Mouse (Mus musculus) limb, embryonic 12.5 days (tissue): ENCODE data around the gene Tmed6. TPM values are rescaled to one million over a fixed set of nuclear protein-coding genes. Genes with fewer than 3 reads are reported as not detected.
A peak's percentile ranks its signal among the peaks of the same experiment; 100 is the strongest.
"Not testable (repeated sequence)": the region's sequence is repeated elsewhere in the genome, so short reads cannot be mapped to it uniquely, and the experiment has no call there.

Experiments
- ATAC-seq: fragments of 200-750 bp; cut with Nextera tagmentation; 2 replicates; pipeline ENCODE4 v1.8.0; 2017; ENCODE audit warnings: low read depth, moderate TSS enrichment; ENCODE audit not compliant: insufficient number of reproducible peaks, insufficient read depth, low FRiP score, low TSS enrichment
- H3K27ac ChIP-seq: fragments of 300-500 bp; sonication (generic); 2 replicates; pipeline ENCODE4 v1.5.1; 2016; ENCODE audit warnings: mild to moderate bottlenecking, moderate library complexity
- H3K27me3 ChIP-seq: fragments of 300-500 bp; sonication (generic); 2 replicates; pipeline ENCODE4 v1.6.1; 2016; ENCODE audit warnings: mild to moderate bottlenecking, moderate library complexity
- H3K36me3 ChIP-seq: fragments of 300-500 bp; sonication (generic); 2 replicates; pipeline ENCODE4 v1.6.1; 2016; ENCODE audit warnings: mild to moderate bottlenecking, moderate library complexity
- H3K4me1 ChIP-seq: fragments of 300-500 bp; sonication (generic); replicated peaks from 2 replicates; pipeline ENCODE4 v1.6.1; 2016
- H3K4me2 ChIP-seq: fragments of 300-500 bp; sonication (generic); 2 replicates; pipeline ENCODE4 v1.6.1; 2016; ENCODE audit warnings: mild to moderate bottlenecking, moderate library complexity
- H3K4me3 ChIP-seq: fragments of 300-500 bp; sonication (generic); replicated peaks from 2 replicates; pipeline ENCODE4 v1.5.1; 2016; ENCODE audit warnings: mild to moderate bottlenecking
- H3K9ac ChIP-seq: fragments of 300-500 bp; sonication (generic); replicated peaks from 2 replicates; pipeline ENCODE4 v1.6.1; 2016; ENCODE audit warnings: mild to moderate bottlenecking, moderate library complexity
- H3K9me3 ChIP-seq: fragments of 300-500 bp; sonication (generic); 2 replicates; pipeline ENCODE4 v1.6.1; 2016; ENCODE audit warnings: mild to moderate bottlenecking, moderate library complexity
- WGBS: fragments of 180-500 bp; shearing (Covaris S2); methylation state at CpG from one replicate; pipeline ENCODE4 v1.1.7; 2016; 5-methylcytosine and 5-hydroxymethylcytosine counted together
- polyA plus RNA-seq: library from polyadenylated mRNA; unstranded; fragments of >200 nt; fragmentation: Nextera tagmentation; extraction: Ambion mirVana; gene quantifications from 2 replicates; pipeline ENCODE4 v1.2.1, GENCODE M21; 2016

Gene Tmed6
- polyA plus RNA-seq, result not detected in 2 replicates

DNA sequence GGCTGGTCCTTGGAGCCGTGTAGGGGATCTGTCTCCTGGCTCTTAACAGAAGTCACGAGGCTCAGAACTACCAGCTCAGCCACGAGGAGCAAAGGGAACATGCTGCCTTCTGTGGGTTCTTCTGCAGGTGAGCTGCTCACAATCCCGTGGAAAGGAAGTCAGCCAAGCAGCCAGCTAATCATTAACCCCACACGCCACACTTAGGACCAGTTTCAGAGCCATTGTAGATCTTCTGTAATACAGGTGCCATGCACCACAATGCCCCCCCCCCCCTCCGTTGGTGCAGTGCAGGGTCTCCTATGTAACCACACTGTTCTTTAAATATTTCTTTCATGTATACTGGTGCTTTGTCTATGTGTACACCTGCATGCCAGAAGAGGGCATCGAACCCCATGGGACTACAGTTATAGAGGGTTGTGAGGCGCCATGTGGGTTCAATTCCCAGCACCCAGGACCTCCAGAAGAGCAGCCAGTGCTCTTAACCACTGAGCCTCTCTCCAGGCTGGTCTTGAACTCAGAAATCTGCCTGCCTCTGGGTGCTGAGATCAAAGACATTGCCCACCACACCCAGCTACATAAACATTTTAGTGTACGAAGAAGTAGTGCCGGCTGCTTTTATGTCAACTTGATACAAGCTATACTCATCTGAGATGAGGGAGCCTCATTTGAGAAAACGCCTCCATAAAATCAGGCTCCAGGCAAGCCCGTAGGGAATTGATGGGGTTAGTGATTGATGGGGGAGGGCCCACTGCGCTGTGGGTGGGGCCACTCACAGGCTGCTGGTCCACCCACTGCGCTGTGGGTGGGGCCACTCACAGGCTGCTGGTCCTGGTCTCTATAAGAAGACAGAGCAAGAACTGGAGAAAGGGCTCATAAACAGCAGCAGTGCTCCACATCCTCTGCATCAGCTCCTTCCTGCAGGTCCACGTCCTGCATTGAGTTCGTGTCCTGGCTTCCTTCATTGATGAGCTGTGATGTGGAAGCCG is at the start of gene Tmed6:
Gene Tmed6 (minus strand): TSS at position 134 of the 986 bp plus-strand sequence.
- H3K27me3 ChIP-seq, result no peaks in the 10 kb centered on the region
- peaks cover 28% of the 10 kb centered on the region for H3K36me3 ChIP-seq
- H3K9me3 ChIP-seq, result no peaks in the 10 kb centered on the region
- no peak within 1 kb of the TSS for H3K4me2 ChIP-seq
- no peak for ATAC-seq
- H3K9ac ChIP-seq, result no peak within 1 kb of the TSS
- no peak within 1 kb of the TSS for H3K27ac ChIP-seq
- H3K4me1 ChIP-seq, result no peaks in the 10 kb centered on the region
- H3K4me3 ChIP-seq, result no peak within 1 kb of the TSS
- 56% methylated on average over 17 of the region's 17 CpGs for WGBS

DNA sequence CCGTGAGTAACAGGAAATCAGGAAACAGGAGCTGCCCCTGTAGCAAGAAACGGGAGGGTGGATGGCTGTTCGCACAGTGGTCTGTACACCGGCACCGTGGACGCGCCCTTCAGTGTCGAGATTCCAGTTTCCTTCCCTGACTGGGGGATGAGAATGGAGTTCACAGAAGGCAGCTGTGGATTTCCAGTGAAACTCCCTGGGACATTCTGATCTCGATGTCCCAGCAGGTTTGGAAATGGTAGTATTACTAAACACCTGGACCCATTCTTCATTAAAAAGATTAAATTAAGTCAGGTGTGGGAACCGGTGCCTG is 49.5 kb upstream of the Tmed6 start:
- H3K9ac ChIP-seq, result no peak overlapping the region
- H3K9me3 ChIP-seq, result no peaks in the 10 kb centered on the region
- peaks cover 31% of the 10 kb centered on the region for H3K4me1 ChIP-seq
- H3K27ac ChIP-seq, result peak overlapping the region; percentile 57
- no peak for ATAC-seq
- H3K4me3 ChIP-seq, result no peak overlapping the region
- H3K4me2 ChIP-seq, result peak overlapping the region; percentile 19; the same call in 1 of the 2 replicates
- WGBS, result 53% methylated on average over 10 of the region's 10 CpGs
- H3K36me3 ChIP-seq, result no peaks in the 10 kb centered on the region
- H3K27me3 ChIP-seq, result no peaks in the 10 kb centered on the region

DNA sequence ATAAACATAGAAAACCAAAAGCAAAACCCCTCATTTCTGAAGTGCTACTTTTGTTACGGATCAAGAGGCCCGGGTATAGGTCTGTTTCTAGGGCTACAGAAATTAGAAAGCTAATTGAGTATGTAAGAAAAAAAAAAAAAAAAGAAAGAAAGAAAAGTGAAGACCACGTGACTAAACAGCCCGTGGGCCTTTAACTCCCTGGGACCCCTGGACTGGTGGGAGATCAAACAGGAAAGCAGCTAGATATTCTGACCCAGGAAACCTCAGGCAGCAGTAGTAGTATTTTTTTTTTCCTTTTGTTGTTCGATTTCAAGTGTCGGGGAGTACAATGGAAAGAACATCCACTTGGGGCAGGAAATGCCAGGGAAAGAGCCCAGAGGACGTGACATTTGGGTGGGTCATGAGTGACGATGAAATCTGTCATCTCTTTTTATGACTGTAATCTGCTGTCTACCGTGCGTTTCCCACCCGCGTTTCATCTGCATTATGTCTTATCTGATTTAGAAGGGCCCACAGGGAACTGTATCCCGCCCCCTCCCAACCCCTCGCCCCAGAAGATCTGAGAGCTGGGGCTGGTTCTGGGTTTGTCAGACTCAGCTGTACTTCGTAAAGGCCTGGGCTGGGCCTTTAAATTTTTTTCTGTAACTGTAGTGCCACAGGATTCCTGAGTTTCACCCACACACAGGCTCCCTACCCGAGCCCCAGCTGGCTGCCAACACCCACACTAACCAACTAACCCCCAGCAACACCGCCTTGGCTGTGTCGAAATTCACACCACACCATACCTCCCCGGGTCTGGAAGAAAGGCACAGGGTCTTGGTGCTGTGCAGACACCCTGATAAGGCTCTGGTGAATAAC is 48.9 kb upstream of the Tmed6 start:
- H3K27me3 ChIP-seq, result no peaks in the 10 kb centered on the region
- WGBS, result 44% methylated on average over 19 of the region's 19 CpGs
- no peaks in the 10 kb centered on the region for H3K9me3 ChIP-seq
- ATAC-seq, result no peak
- no peaks in the 10 kb centered on the region for H3K36me3 ChIP-seq
- H3K4me2 ChIP-seq, result peak overlapping the region; percentile 19; the same call in 1 of the 2 replicates
- peak overlapping the region; percentile 45; the same call in 1 of the 2 replicates for H3K9ac ChIP-seq
- peak overlapping the region; percentile 57 for H3K27ac ChIP-seq
- H3K4me3 ChIP-seq, result no peak overlapping the region
- peaks cover 31% of the 10 kb centered on the region for H3K4me1 ChIP-seq

DNA sequence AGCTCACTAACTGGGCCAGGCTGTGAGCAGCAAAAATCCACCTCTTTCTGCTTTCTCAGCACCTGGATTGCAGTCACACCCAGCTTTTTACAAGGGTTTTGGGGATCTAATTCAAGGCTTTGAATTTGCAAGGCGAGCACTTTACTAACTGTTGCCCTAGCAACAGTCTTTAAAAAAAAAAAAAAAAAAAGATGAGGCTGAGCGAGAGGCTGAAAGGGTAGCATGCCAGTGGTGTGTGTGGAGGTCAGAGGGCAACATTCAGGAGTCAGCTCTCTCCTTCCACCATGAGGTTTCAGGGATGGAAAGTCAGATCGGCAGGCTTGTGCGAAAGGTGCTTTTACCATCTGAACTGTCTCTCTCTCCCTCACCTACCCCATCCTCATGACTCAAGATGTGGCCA is 47.8 kb upstream of the Tmed6 start:
- Histone ChIP-seq H3K4me3 (no peak overlapping the region), H3K4me2 (no peak overlapping the region), H3K9me3 (no peaks in the 10 kb centered on the region), H3K4me1 (peaks cover 21% of the 10 kb centered on the region), H3K27ac (0 out of 2 replicates have a peak overlapping the region, but pooled peaks have one; percentile 14), H3K27me3 (no peaks in the 10 kb centered on the region), H3K9ac (no peak overlapping the region), H3K36me3 (no peaks in the 10 kb centered on the region)
- 48% methylated on average over 4 of the region's 4 CpGs for WGBS
- no peak for ATAC-seq

DNA sequence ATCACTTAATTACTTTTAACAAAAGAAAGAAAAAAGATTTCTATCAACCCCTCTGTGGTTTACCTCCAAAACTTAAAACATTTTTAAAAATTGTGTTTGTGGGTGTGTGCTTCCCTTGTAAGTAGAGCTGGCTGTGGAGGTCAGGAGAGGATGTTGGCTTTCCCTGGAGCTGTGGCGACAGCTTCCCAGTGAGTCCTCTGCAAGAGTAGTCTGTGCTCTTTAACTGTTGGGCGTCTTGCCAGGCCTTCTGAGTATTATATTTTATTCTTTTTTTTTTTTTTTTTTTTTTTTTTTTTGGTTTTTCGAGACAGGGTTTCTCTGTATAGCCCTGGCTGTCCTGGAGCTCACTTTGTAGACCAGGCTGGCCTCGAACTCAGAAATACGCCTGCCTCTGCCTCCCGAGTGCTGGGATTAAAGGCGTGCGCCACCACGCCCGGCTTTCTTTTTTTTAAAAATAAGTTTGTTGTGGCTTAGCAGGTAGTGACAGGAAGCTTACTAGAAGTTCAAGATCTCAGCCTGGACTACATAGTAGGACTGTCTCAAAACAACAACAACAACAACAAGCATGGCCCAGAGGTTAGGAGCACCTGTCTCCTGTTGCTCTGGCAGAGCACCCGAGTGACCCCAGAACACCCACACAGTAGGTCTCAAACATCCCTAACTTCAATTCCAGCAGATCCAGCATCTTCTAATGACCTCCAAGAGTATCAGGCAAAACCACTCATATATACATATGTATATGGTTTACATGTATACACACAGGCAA is 46.1 kb upstream of the Tmed6 start:
- no peak overlapping the region for H3K27ac ChIP-seq
- no peak overlapping the region for H3K9ac ChIP-seq
- no peak overlapping the region for H3K4me3 ChIP-seq
- no peak for ATAC-seq
- H3K36me3 ChIP-seq, result no peaks in the 10 kb centered on the region
- 90% methylated on average over 10 of the region's 11 CpGs for WGBS
- no peaks in the 10 kb centered on the region for H3K27me3 ChIP-seq
- no peaks in the 10 kb centered on the region for H3K9me3 ChIP-seq
- H3K4me1 ChIP-seq, result peaks cover 21% of the 10 kb centered on the region
- no peak overlapping the region for H3K4me2 ChIP-seq

DNA sequence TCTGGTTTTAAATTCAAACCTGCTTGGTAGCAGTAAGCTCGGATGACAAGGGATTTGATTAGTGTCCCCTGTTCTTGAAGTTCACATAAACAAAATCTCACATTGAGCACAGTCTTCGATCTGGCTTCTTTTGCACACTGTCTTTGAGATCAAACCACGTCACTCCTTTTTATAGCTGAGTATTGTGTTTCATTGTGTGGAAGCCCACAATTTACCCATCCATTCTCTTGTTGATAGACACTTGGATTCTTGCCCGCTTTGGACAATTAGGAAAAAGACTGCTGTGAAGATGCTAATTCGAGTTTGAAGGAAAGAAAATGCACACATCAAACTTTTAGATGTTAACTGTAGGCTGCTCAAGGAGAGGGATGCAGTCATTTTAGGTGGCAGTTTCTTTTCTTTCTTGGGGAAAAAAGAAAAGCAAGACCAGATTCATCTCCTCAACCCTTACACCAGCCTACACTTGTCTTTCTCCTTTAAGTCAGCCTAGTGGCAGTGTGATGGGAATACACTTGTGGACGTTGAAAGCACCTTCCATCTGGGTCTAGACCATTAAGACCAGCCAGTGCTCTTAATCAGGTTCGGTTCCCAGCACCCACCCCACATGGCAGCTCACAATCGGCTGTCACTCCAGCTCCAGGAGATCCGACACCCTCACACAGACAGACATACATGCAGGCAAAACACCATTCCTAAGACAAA is 45.3 kb upstream of the Tmed6 start:
- Histone ChIP-seq H3K4me1 (peaks cover 21% of the 10 kb centered on the region), H3K4me3 (no peak overlapping the region), H3K27me3 (no peaks in the 10 kb centered on the region), H3K9me3 (no peaks in the 10 kb centered on the region), H3K27ac (no peak overlapping the region), H3K9ac (no peak overlapping the region), H3K4me2 (no peak overlapping the region), H3K36me3 (no peaks in the 10 kb centered on the region)
- no peak for ATAC-seq
- 83% methylated on average over 9 of the region's 9 CpGs for WGBS

DNA sequence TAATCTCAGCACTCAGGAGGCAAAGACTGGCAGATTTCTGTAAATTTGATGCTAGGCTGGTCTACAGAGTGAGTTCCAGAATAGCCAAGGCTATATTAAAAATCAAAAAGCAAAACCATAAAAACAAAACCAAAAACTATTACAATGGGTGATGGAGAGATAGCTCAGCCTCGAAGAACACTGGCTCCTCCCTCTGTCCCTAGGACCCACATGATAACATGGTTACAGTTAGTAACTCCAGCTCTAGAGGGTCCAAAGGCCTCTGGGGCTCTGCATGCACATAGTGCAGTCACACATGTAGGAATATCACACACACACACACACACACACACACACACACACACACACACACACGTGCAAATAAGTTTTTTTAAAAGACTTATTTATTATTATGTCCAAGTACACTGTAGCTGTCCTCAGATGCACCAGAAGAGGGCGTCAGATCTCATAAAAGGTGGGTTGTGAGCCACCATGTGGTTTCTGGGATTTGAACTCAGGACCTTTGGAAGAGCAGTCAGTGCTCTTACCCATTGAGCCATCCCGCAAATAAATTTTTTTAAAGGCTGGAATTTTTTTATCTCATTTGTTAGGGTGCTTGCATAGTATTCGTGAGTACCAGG is 44.5 kb upstream of the Tmed6 start:
- H3K4me2 ChIP-seq, result no peak overlapping the region
- H3K36me3 ChIP-seq, result no peaks in the 10 kb centered on the region
- no peak for ATAC-seq
- no peaks in the 10 kb centered on the region for H3K9me3 ChIP-seq
- H3K4me1 ChIP-seq, result peaks cover 21% of the 10 kb centered on the region
- no peak overlapping the region for H3K27ac ChIP-seq
- H3K9ac ChIP-seq, result no peak overlapping the region
- no peaks in the 10 kb centered on the region for H3K27me3 ChIP-seq
- no peak overlapping the region for H3K4me3 ChIP-seq
- 82% methylated on average over 5 of the region's 5 CpGs for WGBS

DNA sequence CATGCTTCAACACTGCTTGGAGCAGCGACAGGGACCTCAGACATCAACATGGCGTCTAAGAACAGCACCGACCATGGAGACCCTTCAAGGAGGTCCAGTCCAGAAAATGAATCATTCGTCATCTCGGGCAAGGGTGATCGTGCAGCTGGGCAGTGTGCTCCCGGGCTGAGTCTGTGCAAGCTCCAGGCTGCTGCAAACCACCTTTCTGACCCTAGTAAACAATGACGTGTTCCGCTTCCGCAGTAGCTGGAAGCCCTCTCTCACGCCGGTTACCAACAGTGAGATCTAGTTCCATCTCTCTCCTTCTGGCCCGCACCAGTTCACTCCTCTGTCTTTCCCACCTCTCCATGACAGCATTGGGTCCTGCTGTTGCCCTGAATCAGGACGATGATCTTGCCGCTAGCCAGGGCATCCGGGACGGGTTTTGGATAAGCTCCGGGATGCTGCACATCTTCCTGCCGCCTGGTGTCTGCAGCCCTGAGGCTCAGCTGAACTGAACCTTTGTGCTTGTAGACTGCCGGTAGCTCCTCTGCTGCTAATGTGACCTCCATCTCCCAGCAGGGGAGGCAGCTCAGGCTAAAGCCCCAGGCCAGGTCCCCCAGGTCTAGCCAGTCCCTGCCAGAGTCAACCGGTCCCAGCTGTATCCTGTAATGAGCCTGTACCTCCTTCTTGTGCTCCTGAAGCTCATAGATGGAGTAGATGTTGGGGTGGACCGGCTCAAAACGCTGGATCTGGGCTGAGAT is 43.7 kb upstream of the Tmed6 start:
- no peak overlapping the region for H3K4me2 ChIP-seq
- 72% methylated on average over 23 of the region's 23 CpGs for WGBS

DNA sequence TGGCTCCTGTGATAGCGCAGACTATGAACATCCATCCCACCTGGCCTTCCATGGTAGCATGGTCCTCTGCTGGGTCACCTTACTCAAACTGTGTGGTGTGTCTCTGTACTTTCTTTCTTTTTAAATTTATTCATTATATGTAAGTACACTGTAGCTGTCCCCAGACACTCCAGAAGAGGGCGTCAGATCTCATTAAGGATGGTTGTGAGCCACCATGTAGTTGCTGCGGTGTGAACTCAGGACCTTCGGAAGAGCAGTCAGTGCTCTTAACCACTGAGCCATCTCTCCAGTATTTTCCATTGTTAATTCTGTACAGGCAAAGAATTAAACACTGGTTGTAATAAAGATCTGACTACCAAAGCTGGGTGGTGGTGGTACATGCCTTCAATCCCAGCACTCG is 42.6 kb upstream of the Tmed6 start:
- H3K4me2 ChIP-seq, H3K4me1 ChIP-seq, H3K9me3 ChIP-seq, H3K27ac ChIP-seq, H3K27me3 ChIP-seq, H3K9ac ChIP-seq, H3K4me3 ChIP-seq, ATAC-seq, H3K36me3 ChIP-seq: not testable (repeated sequence)
- 95% methylated on average over 5 of the region's 5 CpGs for WGBS

More for the DNA sequence above, 43.7 kb upstream of the Tmed6 start:
- no peaks in the 10 kb centered on the region for H3K27me3 ChIP-seq
- H3K27ac ChIP-seq, result no peak overlapping the region
- no peak overlapping the region for H3K9ac ChIP-seq
- peaks cover 14% of the 10 kb centered on the region; the same call in 1 of the 2 replicates for H3K4me1 ChIP-seq
- no peak for ATAC-seq
- no peaks in the 10 kb centered on the region for H3K36me3 ChIP-seq
- H3K9me3 ChIP-seq, result no peaks in the 10 kb centered on the region
- H3K4me3 ChIP-seq, result no peak overlapping the region
